Mouse (Mus musculus): ENCODE results near the gene Ing5. TPM values are rescaled to one million over a fixed set of nuclear protein-coding genes. Genes with fewer than 3 reads are reported as not detected.
"Not testable (repeated sequence)": the region's sequence is repeated elsewhere in the genome, so short reads cannot be mapped to it uniquely, and the experiment has no call there.

The Ing5 gene
- total RNA-seq (2021) = 1 to 10 TPM; 3.6 to 5.8 TPM
- long read RNA-seq, experiment 1, full-length matches to known transcripts = 2 of 5 reads
- long read RNA-seq, experiment 1, partial matches to known transcripts = 1 of 5 reads
- long read RNA-seq, experiment 1, other reads (novel, unspliced or antisense) = 2 of 5 reads
- long read RNA-seq, experiment 2, full-length matches to known transcripts = 5 of 6 reads
- long read RNA-seq, experiment 2, partial matches to known transcripts = 0 of 6 reads
- long read RNA-seq, experiment 2, other reads (novel, unspliced or antisense) = 1 of 6 reads

DNA sequence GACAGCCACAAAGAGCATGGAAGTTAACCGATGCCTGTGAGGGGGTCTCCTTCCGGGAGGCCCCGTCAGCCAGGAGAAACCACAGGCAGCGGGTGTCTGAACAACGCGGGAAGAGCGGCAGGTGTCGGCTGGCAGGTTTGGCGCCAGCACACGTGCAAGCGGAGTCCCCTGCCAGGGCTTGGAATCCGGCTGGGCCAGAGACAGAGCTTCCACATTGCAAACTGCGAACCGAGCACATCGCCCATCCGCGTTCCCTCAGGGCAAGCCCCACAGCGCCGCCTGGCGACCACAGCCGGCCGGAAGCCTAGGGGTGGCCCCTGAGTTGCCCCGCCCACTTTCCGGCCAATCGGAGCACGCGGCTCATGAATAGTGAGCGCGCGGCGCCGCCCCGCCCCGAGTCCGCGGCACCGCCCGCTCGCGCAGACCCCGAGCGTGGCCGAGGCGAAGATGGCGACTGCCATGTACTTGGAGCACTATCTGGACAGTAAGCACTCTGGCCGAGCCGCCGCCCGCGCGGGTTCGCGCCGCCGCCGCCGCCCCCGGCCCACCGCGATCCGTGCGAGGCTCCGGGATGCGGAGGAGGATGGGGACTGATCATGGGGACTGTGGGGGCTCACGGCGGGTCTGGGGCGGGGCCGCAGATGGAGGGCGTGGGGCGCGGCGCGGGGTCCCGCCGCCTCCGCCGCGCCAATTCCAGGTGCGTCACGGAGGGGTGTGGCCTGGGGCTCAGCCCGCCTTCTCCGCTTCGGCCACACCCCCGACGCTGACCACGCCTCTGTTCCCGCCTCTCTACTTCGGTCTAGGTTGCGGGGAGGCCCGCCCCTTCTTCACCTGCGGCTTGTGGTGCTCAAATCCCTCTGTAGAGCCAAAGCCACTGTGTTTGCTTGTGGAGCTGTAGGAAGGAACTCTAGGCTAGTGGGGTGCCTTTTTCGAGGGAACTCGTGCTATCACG is at the start of gene Ing5:
Ing5 (plus strand) TSS at position 410 of the 952 bp plus-strand sequence.
- Histone ChIP-seq H3K4me3 (peak within 1 kb of the TSS; percentile 95), H3K27ac (peak within 1 kb of the TSS; percentile 99)
- peak; percentile 100; the same call in 1 of the 2 replicates for TF ChIP-seq CTCF (IDR thresholded peaks at IDR 0.05)
- peak; percentile 100 for DNase-seq
- intact Hi-C loops (cut with DNase I) = loop anchor here (2.0 to 10.0 kb wide), 4 partner anchors 49 to 289 kb away; partner anchors contain the start of genes Farp2 and Thap4

DNA sequence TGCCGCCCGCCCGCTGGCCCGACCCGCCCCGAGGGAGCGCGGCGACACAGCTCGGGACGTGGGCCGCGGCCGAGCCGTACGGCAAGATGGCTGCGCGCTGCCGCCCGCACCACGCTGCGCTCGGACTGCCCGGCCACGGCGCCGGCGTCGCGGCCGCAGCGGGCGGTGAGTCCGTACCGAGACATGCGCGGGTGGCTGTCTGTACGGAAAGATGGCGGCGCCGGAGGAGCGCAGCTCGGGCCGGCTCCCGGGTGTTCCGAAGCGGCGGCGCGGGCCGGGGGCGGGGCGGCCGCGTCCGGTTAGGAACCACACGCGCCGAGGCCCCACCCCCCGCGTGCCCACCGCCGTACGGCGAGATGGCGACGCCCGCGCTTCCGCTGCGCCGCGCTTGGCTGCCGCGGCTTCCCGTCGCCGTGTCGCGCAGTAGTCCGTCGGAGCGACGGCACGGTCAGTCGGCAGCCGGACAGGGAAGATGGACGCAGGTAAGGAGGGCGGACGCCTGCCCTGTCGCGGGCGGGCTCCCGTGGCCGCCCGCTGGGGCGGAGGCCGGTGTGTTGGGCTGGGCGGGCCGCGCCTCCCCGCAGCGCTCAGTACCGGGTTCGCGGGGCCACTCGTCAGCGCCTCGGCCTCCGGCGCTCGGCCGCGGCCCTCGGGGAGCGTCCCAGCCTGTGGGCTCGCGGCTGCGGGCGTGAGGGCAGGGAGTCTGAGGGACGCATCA is 49.0 kb upstream of the Ing5 start, which contains the start of gene Thap4:
Thap4 (minus strand) TSS at position 292 of the 718 bp plus-strand sequence.
- intact Hi-C loops (cut with DNase I) = loop anchor here (2.0 to 10.0 kb wide), 3 partner anchors 48 to 310 kb away; partner anchors contain the start of gene Ing5
- H3K4me3 ChIP-seq = peak within 1 kb of the TSS; percentile 94
- peak within 1 kb of the TSS; percentile 91 for H3K27ac ChIP-seq
- no peak for TF ChIP-seq CTCF (IDR thresholded peaks at IDR 0.05)
- DNase-seq = peak; percentile 98

GRCm38 (mm10) chr1:93755291-93755610 is 48.5 kb upstream of the Ing5 start:
- intact Hi-C loops (cut with DNase I) = loop anchor here (2.0 to 10.0 kb wide), 2 partner anchors 48 to 310 kb away; partner anchors contain the start of gene Ing5
- DNase-seq = no peak

GRCm38 (mm10) chr1:93755618-93756017 is 48.1 kb upstream of the Ing5 start:
- TF ChIP-seq CTCF (IDR thresholded peaks at IDR 0.05) = no peak
- intact Hi-C loops (cut with DNase I) = loop anchor here (2.0 to 10.0 kb wide), 2 partner anchors 47 to 311 kb away; partner anchors contain the start of gene Ing5
- Histone ChIP-seq H3K4me3 (peak overlapping the region; percentile 94), H3K27ac (peak overlapping the region; percentile 91; the same call in 1 of the 2 replicates)
- DNase-seq = no peak

More at GRCm38 (mm10) chr1:93755291-93755610, 48.5 kb upstream of the Ing5 start:
- Histone ChIP-seq H3K4me3 (peak overlapping the region; percentile 94), H3K27ac (peak overlapping the region; percentile 91)
- no peak for TF ChIP-seq CTCF (IDR thresholded peaks at IDR 0.05)

DNA sequence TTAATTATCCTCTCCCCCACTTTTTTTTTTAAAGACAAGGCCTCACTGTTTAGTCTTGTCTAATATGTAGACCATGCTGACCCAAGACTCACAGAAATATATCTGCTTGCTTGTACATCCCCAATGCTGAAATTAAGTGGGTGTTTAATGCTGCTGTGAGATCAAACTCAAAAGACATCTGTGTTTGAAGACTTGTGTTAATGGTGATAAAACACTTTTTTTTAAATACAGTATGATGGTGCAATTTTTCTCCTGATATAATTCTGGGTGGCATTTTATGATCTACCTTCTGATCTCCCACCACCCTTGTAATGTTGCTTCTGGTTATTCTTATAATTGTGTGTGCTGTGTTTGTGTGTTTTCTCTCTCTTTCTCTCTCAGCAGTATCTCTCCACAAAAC is 47.6 kb upstream of the Ing5 start:
- no peak overlapping the region for H3K27ac ChIP-seq
- no peak for DNase-seq
- TF ChIP-seq CTCF (IDR thresholded peaks at IDR 0.05) = no peak
- intact Hi-C loops (cut with DNase I) = loop anchor here (10.0 kb wide), 1 partner anchor 311 kb away; no protein-coding TSS in a partner anchor
- H3K4me3 ChIP-seq = no peak overlapping the region; the same call in 1 of the 2 replicates

GRCm38 (mm10) chr1:93760076-93760475 is 43.7 kb upstream of the Ing5 start:
- intact Hi-C loops (cut with DNase I) = no loop called here
- no peak for DNase-seq

DNA sequence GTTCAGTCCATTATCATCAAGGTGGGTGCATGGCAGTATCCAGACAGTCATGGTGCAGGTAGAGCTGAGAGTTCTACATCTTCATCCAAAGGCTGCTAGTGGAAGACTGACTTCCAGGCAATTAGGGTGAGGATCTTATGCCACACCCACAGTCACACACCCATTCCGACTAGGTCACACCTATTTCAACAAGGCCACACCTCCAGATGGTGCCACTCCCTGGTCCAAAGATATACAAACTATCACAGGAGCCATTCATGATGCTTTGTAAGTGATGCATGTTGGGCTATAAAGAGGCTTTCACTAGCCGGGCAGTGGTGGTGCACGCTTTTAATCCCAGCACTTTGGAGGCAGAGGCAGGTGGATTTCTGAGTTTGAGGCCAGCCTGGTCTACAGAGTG is 40.2 kb upstream of the Ing5 start:
- H3K27ac ChIP-seq; DNase-seq; intact Hi-C loops (cut with DNase I); H3K4me3 ChIP-seq: not testable (repeated sequence)

More at GRCm38 (mm10) chr1:93760076-93760475, 43.7 kb upstream of the Ing5 start:
- no peak for TF ChIP-seq CTCF (IDR thresholded peaks at IDR 0.05)
- Histone ChIP-seq H3K27ac (no peak overlapping the region), H3K4me3 (no peak overlapping the region)

GRCm38 (mm10) chr1:93764871-93765591 is 38.7 kb upstream of the Ing5 start:
- intact Hi-C loops (cut with DNase I) = no loop called here
- Histone ChIP-seq H3K27ac (no peak overlapping the region), H3K4me3 (no peak overlapping the region)
- TF ChIP-seq CTCF (IDR thresholded peaks at IDR 0.05) = no peak
- DNase-seq = no peak

GRCm38 (mm10) chr1:93767600-93767999 is 36.2 kb upstream of the Ing5 start:
- no peak overlapping the region for H3K27ac ChIP-seq
- no peak for DNase-seq
- intact Hi-C loops (cut with DNase I) = no loop called here
- no peak overlapping the region for H3K4me3 ChIP-seq
- TF ChIP-seq CTCF (IDR thresholded peaks at IDR 0.05) = no peak

DNA sequence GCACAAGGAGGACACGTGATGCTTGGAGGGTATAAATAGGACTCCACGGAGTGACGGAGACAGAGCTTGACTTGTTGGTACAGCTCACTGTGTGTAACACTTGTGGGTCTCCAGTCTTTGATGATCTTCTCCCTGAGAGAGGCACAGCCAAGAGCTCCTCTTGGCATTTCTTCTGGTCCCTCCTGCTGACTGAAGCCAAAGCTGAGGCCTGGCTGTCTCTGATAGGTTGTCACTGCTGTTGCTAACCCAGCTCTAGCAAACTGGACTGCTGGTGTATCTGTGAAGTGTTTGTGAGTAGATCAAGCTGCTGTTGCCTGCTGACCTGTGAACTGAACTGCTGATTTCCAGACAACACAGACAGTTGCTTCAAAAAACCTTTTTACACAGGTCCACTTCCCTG is 33.9 kb upstream of the Ing5 start:
- no peak for DNase-seq
- no peak for TF ChIP-seq CTCF (IDR thresholded peaks at IDR 0.05)
- Histone ChIP-seq H3K27ac (no peak overlapping the region), H3K4me3 (no peak overlapping the region)
- intact Hi-C loops (cut with DNase I) = no loop called here

DNA sequence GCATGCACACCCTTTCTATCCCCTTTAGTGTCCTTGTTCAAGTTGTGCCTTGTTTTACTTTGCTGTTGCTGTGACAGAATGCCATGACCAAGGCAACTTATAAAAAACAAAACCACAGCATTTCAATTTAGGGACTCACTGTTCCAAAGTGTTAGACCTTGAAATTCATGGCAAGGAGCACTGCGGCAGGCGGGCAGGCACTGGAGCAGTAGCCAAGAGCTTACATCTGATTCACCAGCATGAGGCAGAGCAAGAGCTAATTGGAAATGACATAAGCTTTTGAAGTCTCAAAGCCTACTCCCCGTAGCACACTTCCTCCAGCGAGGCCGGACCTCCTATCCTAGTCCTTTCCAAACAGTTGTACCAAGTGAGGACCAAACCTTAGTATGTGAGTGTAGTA is 27.1 kb upstream of the Ing5 start:
- intact Hi-C loops (cut with DNase I) = no loop called here
- no peak overlapping the region for H3K4me3 ChIP-seq
- DNase-seq = no peak
- no peak overlapping the region for H3K27ac ChIP-seq
- no peak for TF ChIP-seq CTCF (IDR thresholded peaks at IDR 0.05)

Measured in gastrocnemius, adult 2 months (tissue).